Mouse (Mus musculus): ENCODE data around the gene Arid1b.

GRCm38 (mm10) chr17:5327480-5328180, 333.5 kb downstream of the Arid1b start:
- no peak for TF ChIP-seq POLR2A (IDR thresholded peaks at IDR 0.05; ENCODE audit: control insufficient read depth, extremely low read depth, insufficient read depth, low read length, poor library complexity)
- TF ChIP-seq CTCF (IDR thresholded peaks at IDR 0.05; ENCODE audit: borderline replicate concordance, control insufficient read depth, extremely low read depth, insufficient read depth, low read length, poor library complexity): no peak
